ENCODE assay signal across 18 mouse cellular contexts in genomic region chr9:7952886-7953285, GRCm38 (mm10). TPM values are rescaled to one million over a fixed set of nuclear protein-coding genes. Genes with fewer than 3 reads are reported as not detected.
DNase-seq lines count a peak whose midpoint lies in the region; ATAC-seq and TF ChIP-seq lines count a peak whose summit lies in the region.
"Had no signal": no experiment of that assay in that cellular context is flagged by ENCODE, and none has a peak within 500 bp of the region (broad histone marks: within the 10 kb centered on the region; RNA-seq: fewer than 3 reads in every experiment).

No protein-coding gene starts in this region.

- POLR2A ChIA-PET in Patski (lab: Charles Lee): interaction anchor here (0.6 to 1.4 kb wide), 2 partner anchors 51 to 211 kb away, joined by 3 to 4 read pairs; partner anchors contain the start of gene Yap1

- no peak for TF ChIP-seq CTCF in kidney, adult 2 months (conservative IDR thresholded peaks at IDR 0.05; ENCODE audit: insufficient read depth, insufficient read length, low read depth, low read length)
- no peak for TF ChIP-seq CTCF in Patski (IDR thresholded peaks at IDR 0.05)

- H3K4me3 ChIP-seq in kidney, embryonic 15.5 days (replicated peaks): no peak overlapping the region
- no peak overlapping the region for H3K4me3 ChIP-seq in kidney, adult 2 months (ENCODE audit: insufficient read depth, low read depth, low read length)
- H3K4me3 ChIP-seq in hindbrain, embryonic 13.5 days: no peak overlapping the region
- no peak overlapping the region for H3K4me3 ChIP-seq in neural tube, embryonic 14.5 days (ENCODE audit: low read depth, low read length)

- 62% methylated on average over 5 of the region's 5 CpGs for WGBS in kidney, embryonic 15.5 days
- WGBS in kidney, adult 2 months: 68% methylated on average over 5 of the region's 5 CpGs
- WGBS in hindbrain, embryonic 13.5 days: 75% methylated on average over 5 of the region's 5 CpGs
- 55% methylated on average over 5 of the region's 5 CpGs for WGBS in neural tube, embryonic 14.5 days

- peak; percentile 90 for ATAC-seq in kidney, embryonic 15.5 days (replicated peaks; ENCODE audit: low FRiP score)
- ATAC-seq in Patski: peak; percentile 93
- ATAC-seq in hindbrain, embryonic 13.5 days (ENCODE audit: low FRiP score): peak; percentile 32; the same call in 1 of the 2 replicates
- ATAC-seq in neural tube, embryonic 14.5 days (ENCODE audit: low read depth): peak; percentile 81

- TF ChIP-seq POLR2A in kidney, adult 2 months (IDR thresholded peaks at IDR 0.05; ENCODE audit: low read depth, low read length): no peak

- no peaks in the 10 kb centered on the region for H3K27me3 ChIP-seq in kidney, embryonic 15.5 days
- no peaks in the 10 kb centered on the region for H3K27me3 ChIP-seq in kidney, adult 2 months (replicated peaks; ENCODE audit: control insufficient read depth, insufficient read depth, low read length)
- H3K27me3 ChIP-seq in Patski: no peaks in the 10 kb centered on the region
- H3K27me3 ChIP-seq in hindbrain, embryonic 13.5 days: no peaks in the 10 kb centered on the region
- no peaks in the 10 kb centered on the region for H3K27me3 ChIP-seq in neural tube, embryonic 14.5 days (ENCODE audit: control insufficient read depth, insufficient read depth, low read length)

- peaks cover 84% of the 10 kb centered on the region for H3K36me3 ChIP-seq in kidney, embryonic 15.5 days
- peaks cover 1% of the 10 kb centered on the region; the same call in 1 of the 2 replicates for H3K36me3 ChIP-seq in kidney, adult 2 months (ENCODE audit: control insufficient read depth, insufficient read depth, low read length)
- peaks cover 3% of the 10 kb centered on the region for H3K36me3 ChIP-seq in hindbrain, embryonic 13.5 days
- no peaks in the 10 kb centered on the region for H3K36me3 ChIP-seq in neural tube, embryonic 14.5 days (ENCODE audit: control insufficient read depth, insufficient read depth, low read length)

- no peak overlapping the region for H3K27ac ChIP-seq in kidney, embryonic 15.5 days
- H3K27ac ChIP-seq in kidney, adult 2 months (ENCODE audit: insufficient read depth, low read depth, low read length): no peak overlapping the region
- no peak overlapping the region for H3K27ac ChIP-seq in hindbrain, embryonic 13.5 days
- H3K27ac ChIP-seq in neural tube, embryonic 14.5 days (ENCODE audit: low read depth, low read length): no peak overlapping the region

- CTCF ChIA-PET in Patski (lab: Charles Lee): interaction anchor here (1.2 kb wide), 1 partner anchor 9 kb away, joined by 3 read pairs; no protein-coding TSS in a partner anchor

- no peaks in the 10 kb centered on the region for H3K4me1 ChIP-seq in kidney, embryonic 15.5 days
- no peaks in the 10 kb centered on the region for H3K4me1 ChIP-seq in kidney, adult 2 months (ENCODE audit: control insufficient read depth, insufficient read depth, low read length)
- no peaks in the 10 kb centered on the region; the same call in 1 of the 2 replicates for H3K4me1 ChIP-seq in hindbrain, embryonic 13.5 days (replicated peaks)
- no peaks in the 10 kb centered on the region for H3K4me1 ChIP-seq in neural tube, embryonic 14.5 days (ENCODE audit: control insufficient read depth, insufficient read depth, low read length)

- no peaks in the 10 kb centered on the region for H3K9me3 ChIP-seq in kidney, embryonic 15.5 days (replicated peaks)
- no peaks in the 10 kb centered on the region for H3K9me3 ChIP-seq in hindbrain, embryonic 13.5 days
- H3K9me3 ChIP-seq in neural tube, embryonic 14.5 days (ENCODE audit: control insufficient read depth, low read length): no peaks in the 10 kb centered on the region

- no peak overlapping the region for H3K4me2 ChIP-seq in kidney, embryonic 15.5 days
- H3K4me2 ChIP-seq in hindbrain, embryonic 13.5 days: no peak overlapping the region
- H3K4me2 ChIP-seq in neural tube, embryonic 14.5 days (ENCODE audit: low read depth, low read length): no peak overlapping the region
- H3K4me2 ChIP-seq: heart, embryonic 11.5 days had no signal

- no peak overlapping the region for H3K9ac ChIP-seq in kidney, embryonic 15.5 days
- no peak overlapping the region for H3K9ac ChIP-seq in hindbrain, embryonic 13.5 days
- no peak overlapping the region for H3K9ac ChIP-seq in neural tube, embryonic 14.5 days (replicated peaks; ENCODE audit: low read depth, low read length)

- no peak for DNase-seq in kidney, adult 2 months
- DNase-seq in Patski (ENCODE audit: low read depth, low spot score): peak; percentile 33
- DNase-seq in spleen, postnatal 4 days (ENCODE audit: low spot score in 2 of 2): no peak
- DNase-seq in thymus, postnatal 36 days: no peak
- DNase-seq: adrenal gland, postnatal 25 days; cerebellum, postnatal 10 days; gastrocnemius, postnatal 14 days; heart, postnatal 36 days; kidney, postnatal 14 days; liver; lung, adult 18-20 months; lung, postnatal 36 days; right cerebral cortex, postnatal 14 days; thymus, adult 18-20 months had no signal

- in situ Hi-C loops in Patski (cut with MboI; ENCODE audit: low pct_unique_long_range_greater_than_20kb): no loop called here

RNA-seq across cellular contexts. Expression of gene Yap1, which starts 51.5 kb away (rescaled TPM):
- polyA plus RNA-seq in kidney, embryonic 15.5 days (2015; fragmentation: Nextera tagmentation; extraction: Ambion mirVana): 38.0 and 40.0 TPM in 2 replicates
- 39.0 and 40.9 TPM in 2 replicates for polyA plus RNA-seq in kidney, adult 2 months (2012; rRNA removed)
- polyA plus RNA-seq in Patski (2021): 80.0 TPM
- polyA plus RNA-seq in hindbrain, embryonic 13.5 days (2015; fragmentation: Nextera tagmentation; extraction: Ambion mirVana): 10.4 and 13.1 TPM in 2 replicates
- polyA plus RNA-seq in neural tube, embryonic 14.5 days (2014; fragmentation: Nextera tagmentation; extraction: Ambion mirVana): 4.4 and 8.0 TPM in 2 replicates

Comparison
In these comparisons a context has a peak if more than half of its experiments do, and no peak if none do; other contexts are left out.
1. ATAC-seq: peak in every context shown above with its lines; median percentile 93 in Patski; 90 in kidney, embryonic 15.5 days; 81 in neural tube, embryonic 14.5 days; 32 in hindbrain, embryonic 13.5 days.